Mouse (Mus musculus) splenic B cell, adult 2 months (primary cell): ENCODE results near the gene Myct1.
A peak's percentile ranks its signal among the peaks of the same experiment; 100 is the strongest.

Experiments
- DNase-seq: peaks from one replicate; pipeline ENCODE4 v3.0.0-alpha.2; 2011; ENCODE audit warnings: low read depth, low spot score
- H3K27me3 ChIP-seq: 2 replicates; pipeline ENCODE4 v1.6.1; 2012; ENCODE audit warnings: mild to moderate bottlenecking, low read length, moderate library complexity, mixed read lengths; ENCODE audit not compliant: control insufficient read depth, poor library complexity, insufficient read depth, severe bottlenecking
- H3K36me3 ChIP-seq: 2 replicates; pipeline ENCODE4 v1.6.1; 2012; ENCODE audit warnings: mild to moderate bottlenecking, low read length, moderate library complexity, mixed read lengths; ENCODE audit not compliant: control insufficient read depth, poor library complexity, insufficient read depth, severe bottlenecking

The Myct1 gene

DNA sequence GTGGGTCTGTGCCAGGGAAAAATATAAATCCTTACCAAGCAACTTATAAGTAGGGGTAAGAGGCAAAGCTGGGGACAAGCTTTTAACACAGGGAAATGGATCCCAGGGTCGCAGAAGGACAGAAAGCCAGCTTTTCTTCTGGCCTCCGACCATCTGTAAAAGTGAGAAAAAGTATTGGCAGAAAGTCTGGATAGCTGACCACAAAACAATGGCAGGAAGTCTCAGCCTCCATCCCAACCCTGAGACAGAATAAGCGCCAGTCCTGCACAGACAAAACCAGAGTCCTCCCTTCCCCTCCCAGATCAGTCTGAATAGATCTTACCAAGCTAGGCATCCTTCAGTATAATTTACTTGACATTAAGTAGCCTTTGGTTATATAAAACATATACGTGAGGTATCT, 1.6 kb upstream of the Myct1 start:
- H3K27me3 ChIP-seq: no peaks in the 10 kb centered on the region
- H3K36me3 ChIP-seq: no peaks in the 10 kb centered on the region
- DNase-seq: no peak

DNA sequence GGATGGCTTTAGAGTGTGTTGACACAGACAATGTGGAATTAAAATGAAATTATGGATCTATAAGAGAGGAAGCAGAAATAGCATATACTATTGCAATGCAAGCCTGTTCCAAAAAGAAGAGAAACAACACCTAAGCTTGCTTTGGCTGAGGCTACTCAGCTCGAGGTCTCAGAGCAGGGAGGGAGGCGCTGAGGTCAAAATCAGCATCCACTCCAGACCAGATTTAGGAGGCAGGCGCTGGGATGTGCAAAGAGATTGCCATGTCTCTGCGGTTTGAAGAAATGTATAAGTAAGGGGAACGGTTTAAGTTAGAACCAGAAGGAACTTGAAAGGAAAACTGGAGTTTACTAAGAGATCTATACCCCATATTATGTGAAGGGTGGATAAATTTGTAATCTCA, 882 bp downstream of the Myct1 start:
- H3K27me3 ChIP-seq: no peaks in the 10 kb centered on the region
- no peak for DNase-seq
- no peaks in the 10 kb centered on the region for H3K36me3 ChIP-seq

DNA sequence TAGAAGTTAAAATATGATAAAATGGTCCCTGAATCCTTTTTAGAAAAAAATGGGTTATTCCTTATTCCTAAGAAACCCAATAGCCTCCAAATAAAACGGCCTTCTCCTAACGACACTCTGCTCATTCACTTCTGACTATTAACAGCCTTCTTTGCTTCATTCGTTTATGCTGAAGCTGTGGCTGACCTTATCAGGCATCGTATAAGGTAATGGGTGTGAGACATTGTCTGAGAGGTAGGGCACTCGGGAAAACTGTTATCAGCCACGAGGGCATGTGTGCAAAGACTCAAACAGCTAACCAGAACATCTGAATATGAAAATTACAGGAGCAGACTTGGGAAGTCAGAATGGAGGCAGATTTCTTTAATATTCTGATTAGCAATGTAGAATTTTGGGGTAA, 3.0 kb downstream of the Myct1 start:
- Histone ChIP-seq H3K36me3 (no peaks in the 10 kb centered on the region), H3K27me3 (no peaks in the 10 kb centered on the region)
- no peak for DNase-seq

DNA sequence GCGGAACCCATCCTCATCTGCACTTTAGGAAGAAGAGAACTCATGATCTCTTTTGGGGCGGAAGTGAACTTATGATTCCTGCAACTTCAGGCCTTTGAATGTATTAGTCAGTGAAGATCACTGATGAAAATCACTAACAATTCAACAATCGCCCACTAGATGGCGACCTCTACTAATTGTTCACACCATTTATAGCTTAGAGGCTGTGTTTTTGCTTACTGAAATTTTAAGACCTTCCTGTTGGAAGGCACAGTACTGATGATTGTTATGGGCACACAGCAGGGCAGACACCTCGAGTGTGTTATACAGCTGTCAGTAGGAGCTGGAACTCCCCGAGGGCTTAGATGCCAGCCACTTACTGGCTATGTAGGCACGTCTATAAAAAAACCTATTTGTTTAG, 6.5 kb downstream of the Myct1 start:
- DNase-seq: peak; percentile 74
- Histone ChIP-seq H3K36me3 (no peaks in the 10 kb centered on the region), H3K27me3 (no peaks in the 10 kb centered on the region)

DNA sequence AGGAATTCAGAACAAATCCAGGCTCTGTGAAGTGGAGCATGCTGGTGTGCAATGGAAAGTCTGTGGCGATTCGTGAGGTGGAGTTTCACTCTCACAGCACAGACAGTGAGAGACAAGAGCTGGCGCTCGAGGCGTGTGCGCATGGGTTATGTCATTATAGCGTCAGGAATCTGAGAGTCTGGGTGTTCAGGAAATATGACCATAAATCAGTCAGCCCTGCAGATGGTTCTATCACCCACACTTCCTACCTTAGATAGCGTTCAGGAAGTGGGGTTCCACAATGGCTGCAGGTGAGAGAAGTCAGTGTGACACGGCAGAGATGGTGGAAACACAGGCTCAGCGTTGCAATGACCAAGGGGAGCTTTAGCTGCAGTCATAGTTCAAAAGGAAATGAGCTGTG, 9.9 kb downstream of the Myct1 start:
- DNase-seq: peak; percentile 5
- H3K36me3 ChIP-seq: no peaks in the 10 kb centered on the region
- H3K27me3 ChIP-seq: no peaks in the 10 kb centered on the region

DNA sequence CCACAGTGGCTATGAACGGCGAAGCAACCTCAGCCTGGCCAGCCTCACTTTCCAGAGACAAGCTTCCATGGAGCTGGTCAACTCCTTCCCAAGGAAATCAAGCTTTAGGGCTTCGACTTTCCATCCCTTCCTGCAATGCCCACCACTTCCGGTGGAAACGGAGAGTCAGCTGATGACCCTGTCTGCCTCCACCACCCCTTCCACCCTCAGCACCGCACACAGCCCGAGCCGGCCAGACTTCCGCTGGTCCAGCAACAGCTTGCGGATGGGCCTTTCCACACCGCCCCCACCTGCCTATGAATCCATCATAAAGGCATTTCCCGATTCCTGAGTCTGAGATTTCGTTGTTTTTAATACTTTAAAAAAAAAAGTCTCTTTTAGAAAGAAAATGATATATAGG, 10.8 kb downstream of the Myct1 start:
- Histone ChIP-seq H3K36me3 (no peaks in the 10 kb centered on the region), H3K27me3 (no peaks in the 10 kb centered on the region)
- DNase-seq: no peak

DNA sequence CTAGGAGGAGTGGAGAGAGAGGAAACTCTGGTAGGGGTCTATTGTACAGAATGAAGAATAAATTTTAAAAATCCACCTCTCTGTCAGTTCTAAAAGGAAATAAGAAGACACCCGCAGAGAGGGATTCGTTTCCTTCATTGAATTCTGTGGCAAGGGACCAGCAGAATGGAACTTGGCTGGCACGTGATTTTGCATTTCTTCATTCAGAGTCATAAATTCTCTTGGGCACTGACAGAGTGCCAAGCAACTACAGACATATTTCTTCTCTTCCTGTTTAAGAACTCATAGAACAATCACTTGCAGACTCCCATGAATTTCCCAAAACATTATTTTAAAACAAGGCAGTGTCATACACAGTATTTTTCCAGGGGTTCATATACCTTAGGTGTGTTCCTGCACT, 15.3 kb downstream of the Myct1 start:
- no peaks in the 10 kb centered on the region for H3K27me3 ChIP-seq
- no peak for DNase-seq

DNA sequence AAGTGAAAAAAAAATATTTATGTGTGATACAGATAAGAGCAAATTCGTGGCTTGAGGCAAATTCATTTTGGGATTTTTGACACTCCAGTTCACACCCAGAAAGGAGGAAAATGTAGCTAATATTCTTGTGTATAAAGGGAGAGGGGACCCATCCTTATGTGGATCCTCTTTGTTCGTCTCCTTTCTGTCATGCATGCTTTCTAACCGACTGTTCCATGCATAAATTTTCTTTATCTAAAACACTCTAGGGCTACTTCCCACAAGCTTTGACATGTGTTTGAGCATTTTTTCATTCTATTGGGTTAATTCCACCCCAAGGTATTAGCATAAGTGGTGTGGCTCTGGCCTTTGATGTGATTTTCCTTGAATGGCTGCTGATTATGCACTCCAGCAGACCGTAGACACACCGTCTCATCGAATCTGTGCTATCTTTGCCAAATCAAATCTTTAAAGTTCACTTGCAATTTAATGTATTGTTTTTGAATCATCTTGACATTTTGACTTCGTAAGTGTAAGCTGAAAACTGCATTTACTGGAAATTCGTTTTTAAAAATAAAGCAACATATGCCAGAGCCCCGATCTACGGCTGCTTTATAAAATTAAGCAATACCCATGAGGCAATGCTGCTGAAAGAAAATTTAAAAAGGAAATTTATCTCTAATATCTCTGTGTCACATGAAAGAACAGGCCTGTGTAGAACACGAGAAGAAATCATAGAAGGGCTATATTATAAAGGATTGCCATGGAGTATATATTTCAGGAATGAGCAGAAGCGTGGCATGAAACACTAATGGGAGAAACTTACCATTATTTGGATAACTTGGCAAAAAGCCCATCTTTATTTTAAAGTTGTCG, 21.8 kb downstream of the Myct1 start:
- H3K27me3 ChIP-seq: no peaks in the 10 kb centered on the region
- H3K36me3 ChIP-seq: no peaks in the 10 kb centered on the region
- no peak for DNase-seq

More for the DNA sequence above, 15.3 kb downstream of the Myct1 start:
- no peaks in the 10 kb centered on the region for H3K36me3 ChIP-seq

DNA sequence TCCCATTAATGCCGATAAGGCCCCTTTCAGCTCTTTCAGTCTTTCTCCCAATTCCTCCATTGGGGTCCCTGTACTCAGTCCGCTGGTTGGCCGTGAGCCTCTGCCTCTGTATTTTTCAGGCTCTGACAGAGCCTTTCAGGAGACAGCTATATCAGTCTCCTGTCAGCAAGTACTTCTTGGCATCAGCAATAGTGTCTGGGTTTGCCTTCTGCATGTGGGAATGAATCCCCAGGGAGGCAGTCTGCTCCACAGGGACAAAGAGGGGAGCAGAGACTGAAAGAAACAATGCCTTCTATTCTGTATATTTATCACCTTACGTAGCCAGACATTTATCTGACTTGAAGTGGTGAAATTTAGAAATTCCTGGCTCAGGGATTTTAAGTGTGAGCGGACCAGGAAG, 32.7 kb downstream of the Myct1 start:
- H3K36me3 ChIP-seq: no peaks in the 10 kb centered on the region
- no peak for DNase-seq
- H3K27me3 ChIP-seq: no peaks in the 10 kb centered on the region

DNA sequence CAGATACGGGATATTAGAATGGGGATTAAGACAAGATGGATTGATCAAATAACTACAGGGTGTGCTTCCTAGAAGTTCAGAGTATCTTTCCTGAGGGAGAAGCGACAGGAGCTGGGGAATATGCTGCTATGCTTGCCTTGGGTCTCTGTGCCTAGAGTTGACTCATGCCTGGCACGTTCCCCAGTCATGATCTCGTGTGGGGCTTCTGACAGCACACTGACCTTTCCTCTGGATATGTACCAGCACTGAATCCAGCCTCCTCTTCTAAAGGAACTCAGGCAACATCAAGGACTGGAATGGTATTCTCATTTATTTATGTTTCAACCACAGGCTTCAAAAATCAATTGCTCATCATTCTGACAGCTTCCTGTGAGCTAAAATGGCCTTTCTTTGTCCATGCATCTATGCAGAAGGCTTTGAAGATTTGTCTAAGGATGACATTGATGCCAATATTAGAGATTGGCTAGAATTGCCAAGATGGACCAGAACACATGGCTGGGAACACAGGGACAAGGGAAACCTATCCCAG, 40.2 kb downstream of the Myct1 start:
- Histone ChIP-seq H3K27me3 (no peaks in the 10 kb centered on the region), H3K36me3 (no peaks in the 10 kb centered on the region)
- DNase-seq: no peak

DNA sequence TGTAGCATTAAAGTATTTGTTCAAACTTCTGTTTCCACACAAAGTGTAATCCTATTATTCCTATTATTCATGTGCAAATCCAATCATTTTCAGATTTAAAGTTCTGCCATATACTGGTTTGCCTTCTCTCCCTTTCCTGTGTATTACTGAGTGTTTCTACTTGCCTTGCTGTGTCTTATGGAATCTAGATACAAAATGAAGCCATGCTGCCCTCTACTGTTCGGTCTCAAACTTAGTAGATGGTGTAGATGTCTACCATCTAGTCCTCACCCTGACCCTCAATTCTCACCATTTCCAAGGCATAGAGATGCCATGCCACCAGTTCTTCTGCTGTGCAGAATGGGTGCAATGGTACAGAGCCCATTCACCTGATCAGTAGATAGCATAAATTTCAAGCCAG, 40.8 kb downstream of the Myct1 start:
- Histone ChIP-seq H3K27me3 (no peaks in the 10 kb centered on the region), H3K36me3 (no peaks in the 10 kb centered on the region)
- peak; percentile 18 for DNase-seq

DNA sequence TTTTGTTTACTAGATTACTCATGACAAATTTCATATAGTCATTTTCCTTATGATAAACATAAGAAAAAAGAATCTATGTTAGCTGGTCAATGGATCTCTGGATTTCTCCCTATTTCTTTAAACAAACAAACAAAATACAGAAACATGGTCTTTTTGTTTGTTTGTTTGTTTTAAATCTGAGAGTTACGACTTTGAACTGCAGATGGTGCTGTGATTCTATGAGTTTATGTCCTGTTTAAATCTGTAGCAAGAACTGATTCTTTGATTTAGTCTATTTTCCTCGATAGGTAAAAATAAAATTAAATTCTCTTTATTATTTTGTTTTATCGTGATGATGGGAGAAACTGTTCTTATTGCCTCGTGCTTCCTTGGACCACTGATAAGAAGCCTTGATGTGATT, 43.7 kb downstream of the Myct1 start:
- no peak for DNase-seq
- no peaks in the 10 kb centered on the region for H3K36me3 ChIP-seq

DNA sequence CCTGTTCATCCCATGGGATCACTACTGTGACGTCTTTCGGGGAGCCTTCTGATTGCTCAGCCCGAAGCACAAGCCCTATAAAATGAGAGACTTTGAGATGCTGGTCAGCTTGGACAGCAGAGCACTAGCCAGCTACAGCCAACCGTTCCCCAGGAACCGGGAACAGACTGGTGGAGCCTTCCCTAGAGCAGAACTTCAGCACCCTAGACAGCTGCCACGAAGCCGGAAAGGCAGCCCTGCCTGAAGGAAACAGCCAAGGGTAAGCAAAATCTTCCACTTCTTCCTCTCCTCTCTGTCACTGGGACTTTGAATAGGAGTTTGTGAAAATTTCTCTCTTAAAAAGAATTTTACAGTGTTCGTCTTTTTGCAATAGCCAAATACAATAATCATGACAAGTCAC, 45.5 kb downstream of the Myct1 start, which contains the start of gene Vip:
TSS of gene Vip (plus strand) at position 107 of the 400 bp plus-strand sequence.
- no peaks in the 10 kb centered on the region for H3K27me3 ChIP-seq
- H3K36me3 ChIP-seq: no peaks in the 10 kb centered on the region
- no peak for DNase-seq

More for the DNA sequence above, 43.7 kb downstream of the Myct1 start:
- H3K27me3 ChIP-seq: no peaks in the 10 kb centered on the region
